8 mouse cellular contexts compared by ENCODE assay signal in the genomic region with DNA sequence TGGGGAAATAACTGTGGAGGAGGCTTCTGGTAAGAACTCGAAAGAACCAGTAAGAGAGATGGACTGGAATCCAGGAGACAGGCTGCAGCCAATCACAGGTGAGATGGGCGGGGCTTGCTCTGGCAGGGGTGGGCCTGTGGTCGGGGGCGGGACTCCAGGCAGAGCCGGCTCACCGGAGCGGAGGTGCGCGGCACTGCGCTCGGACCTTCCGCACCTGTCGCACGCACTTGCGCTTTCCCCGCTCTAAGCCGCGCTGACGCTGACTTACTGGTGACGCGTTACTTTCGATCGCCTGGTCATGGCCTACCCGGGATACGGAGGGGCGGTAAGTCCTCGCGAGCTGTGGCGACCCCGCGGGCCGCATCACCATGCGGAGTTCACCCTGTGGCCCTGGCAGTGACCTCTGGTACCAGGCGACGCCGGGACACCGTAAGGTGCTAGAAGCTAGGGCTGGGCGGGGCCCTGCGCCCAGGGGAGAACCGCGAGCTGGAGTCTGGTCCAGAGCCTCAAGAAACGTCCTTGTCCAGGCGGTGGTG. TPM values are rescaled to one million over a fixed set of nuclear protein-coding genes. Genes with fewer than 3 reads are reported as not detected.
DNase-seq lines count a peak whose midpoint lies in the region; ATAC-seq and TF ChIP-seq lines count a peak whose summit lies in the region.

TSS of gene Gca (plus strand) at position 151 of the 536 bp plus-strand sequence.

- CTCF ChIA-PET in Patski (lab: Charles Lee), result interaction anchor here (2.1 kb wide), 1 partner anchor 10 kb away, joined by 5 read pairs; no protein-coding TSS in a partner anchor

- in situ Hi-C loops in Patski (cut with MboI; ENCODE audit: low pct_unique_long_range_greater_than_20kb), result no loop called here

- peak within 1 kb of the TSS; percentile 58 for H3K4me3 ChIP-seq in hindbrain, embryonic 14.5 days (replicated peaks; ENCODE audit: low read length)

- POLR2A ChIA-PET in Patski (lab: Charles Lee), result interaction anchor here (0.6 to 0.7 kb wide), 2 partner anchors 318 to 607 kb away, joined by 3 to 6 read pairs; no protein-coding TSS in a partner anchor

- DNase-seq in Patski (ENCODE audit: low read depth, low spot score), result peak; percentile 41
- DNase-seq in cerebellum, postnatal 36 days, result peak; percentile 69 to 81
- peak; percentile 77 to 83 for DNase-seq in frontal cortex, postnatal 36 days (ENCODE audit: low spot score in 2 of 2)
- DNase-seq in hindbrain, embryonic 14.5 days (ENCODE audit: low spot score), result peak; percentile 73
- peak; percentile 75 to 77 for DNase-seq in layer of hippocampus, postnatal 36 days
- DNase-seq in lung, postnatal 25 days (ENCODE audit: low spot score), result peak; percentile 85
- DNase-seq in retina, postnatal 1 day, result peak; percentile 87
- peak; percentile 87 for DNase-seq in thymus, postnatal 4 days

- peak within 1 kb of the TSS; percentile 95 for H3K4me2 ChIP-seq in hindbrain, embryonic 14.5 days (replicated peaks)

- no peak for TF ChIP-seq CTCF in Patski (IDR thresholded peaks at IDR 0.05)

- no peaks in the 10 kb centered on the region for H3K36me3 ChIP-seq in hindbrain, embryonic 14.5 days (replicated peaks; ENCODE audit: control insufficient read depth, insufficient read depth)

- no peaks in the 10 kb centered on the region for H3K9me3 ChIP-seq in hindbrain, embryonic 14.5 days (ENCODE audit: control insufficient read depth, low read length)

- no peak within 1 kb of the TSS for H3K27ac ChIP-seq in hindbrain, embryonic 14.5 days

- ATAC-seq in Patski, result peak; percentile 99
- peak; percentile 98 for ATAC-seq in hindbrain, embryonic 14.5 days (ENCODE audit: low FRiP score)

- no peaks in the 10 kb centered on the region for H3K4me1 ChIP-seq in hindbrain, embryonic 14.5 days (replicated peaks; ENCODE audit: control insufficient read depth, insufficient read depth, low read length)

- H3K27me3 ChIP-seq in Patski, result no peaks in the 10 kb centered on the region
- H3K27me3 ChIP-seq in hindbrain, embryonic 14.5 days (ENCODE audit: control insufficient read depth, insufficient read depth, low read length), result no peaks in the 10 kb centered on the region

- H3K9ac ChIP-seq in hindbrain, embryonic 14.5 days, result peak within 1 kb of the TSS; percentile 57

- WGBS in hindbrain, embryonic 14.5 days, result 1% methylated on average over 40 of the region's 43 CpGs

RNA-seq across cellular contexts. Expression of gene Gca, which starts in this region (rescaled TPM):
- 7.6 TPM for polyA plus RNA-seq in Patski (2021)
- 4.2 and 4.5 TPM in 2 replicates for polyA plus RNA-seq in hindbrain, embryonic 14.5 days (2014; fragmentation: Nextera tagmentation; extraction: Ambion mirVana)
- 10 to 100 TPM; 13.4 to 14.5 TPM for total RNA-seq in layer of hippocampus, postnatal 36 days (2021)
